Mouse (Mus musculus) limb, embryonic 12.5 days (tissue): ENCODE results near the gene Tbc1d4. TPM values are rescaled to one million over a fixed set of nuclear protein-coding genes. Genes with fewer than 3 reads are reported as not detected.

Experiments used
- ATAC-seq: fragments of 200-750 bp; cut with Nextera tagmentation; 2 replicates; pipeline ENCODE4 v1.8.0; 2017; ENCODE audit warnings: low read depth, moderate TSS enrichment; ENCODE audit not compliant: insufficient number of reproducible peaks, insufficient read depth, low FRiP score, low TSS enrichment
- H3K27ac ChIP-seq: fragments of 300-500 bp; sonication (generic); 2 replicates; pipeline ENCODE4 v1.5.1; 2016; ENCODE audit warnings: mild to moderate bottlenecking, moderate library complexity
- H3K27me3 ChIP-seq: fragments of 300-500 bp; sonication (generic); 2 replicates; pipeline ENCODE4 v1.6.1; 2016; ENCODE audit warnings: mild to moderate bottlenecking, moderate library complexity
- H3K36me3 ChIP-seq: fragments of 300-500 bp; sonication (generic); 2 replicates; pipeline ENCODE4 v1.6.1; 2016; ENCODE audit warnings: mild to moderate bottlenecking, moderate library complexity
- H3K4me1 ChIP-seq: fragments of 300-500 bp; sonication (generic); replicated peaks from 2 replicates; pipeline ENCODE4 v1.6.1; 2016
- H3K4me2 ChIP-seq: fragments of 300-500 bp; sonication (generic); 2 replicates; pipeline ENCODE4 v1.6.1; 2016; ENCODE audit warnings: mild to moderate bottlenecking, moderate library complexity
- H3K4me3 ChIP-seq: fragments of 300-500 bp; sonication (generic); replicated peaks from 2 replicates; pipeline ENCODE4 v1.5.1; 2016; ENCODE audit warnings: mild to moderate bottlenecking
- H3K9ac ChIP-seq: fragments of 300-500 bp; sonication (generic); replicated peaks from 2 replicates; pipeline ENCODE4 v1.6.1; 2016; ENCODE audit warnings: mild to moderate bottlenecking, moderate library complexity
- H3K9me3 ChIP-seq: fragments of 300-500 bp; sonication (generic); 2 replicates; pipeline ENCODE4 v1.6.1; 2016; ENCODE audit warnings: mild to moderate bottlenecking, moderate library complexity
- WGBS: fragments of 180-500 bp; shearing (Covaris S2); methylation state at CpG from one replicate; pipeline ENCODE4 v1.1.7; 2016; 5-methylcytosine and 5-hydroxymethylcytosine counted together
- polyA plus RNA-seq: library from polyadenylated mRNA; unstranded; fragments of >200 nt; fragmentation: Nextera tagmentation; extraction: Ambion mirVana; gene quantifications from 2 replicates; pipeline ENCODE4 v1.2.1, GENCODE M21; 2016

The Tbc1d4 gene
- polyA plus RNA-seq, 1 experiment from 2014 or later, result 10.7 TPM

DNA sequence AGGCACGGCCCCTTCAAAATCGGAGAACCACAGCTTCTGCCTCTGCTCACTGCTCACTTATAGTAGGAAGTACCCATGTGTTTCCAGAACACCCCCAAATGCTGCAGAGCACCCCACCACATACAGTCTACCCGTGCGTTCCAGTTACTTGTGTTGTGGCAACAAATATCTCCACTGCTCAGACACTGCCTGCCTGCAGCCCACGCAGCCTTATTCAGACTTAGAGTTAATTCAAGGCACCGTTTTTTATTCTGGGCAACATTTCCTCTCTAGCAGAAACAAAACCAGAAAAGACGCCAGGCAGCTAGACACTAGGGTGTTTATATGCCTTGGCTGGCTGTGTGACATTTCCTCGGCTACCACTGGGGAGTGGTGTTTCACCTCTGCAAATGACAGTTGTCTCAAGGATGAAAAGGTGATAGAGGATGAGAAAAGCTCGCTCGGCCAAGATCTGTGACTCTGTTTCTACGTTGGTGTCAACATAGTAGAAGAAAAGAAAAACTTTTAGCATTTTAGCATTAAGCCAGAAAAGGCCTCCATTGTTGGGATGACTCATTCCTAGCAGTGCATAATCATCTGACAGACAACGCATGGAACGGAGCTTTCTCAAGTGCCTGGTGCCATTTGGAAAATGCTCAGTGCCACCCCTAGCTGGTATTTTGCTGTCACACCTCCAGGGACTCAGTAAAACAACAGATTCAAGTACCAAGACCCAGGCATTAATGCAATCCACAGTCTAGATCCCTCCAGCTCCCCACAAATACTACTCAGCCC lies 98.3 kb downstream of the Tbc1d4 start:
- Histone ChIP-seq H3K4me3 (no peak overlapping the region), H3K27me3 (0 out of 2 replicates have a peak, but pooled peaks cover 1% of the 10 kb centered on the region), H3K36me3 (no peaks in the 10 kb centered on the region), H3K9ac (no peak overlapping the region), H3K27ac (no peak overlapping the region), H3K9me3 (no peaks in the 10 kb centered on the region), H3K4me2 (no peak overlapping the region), H3K4me1 (peaks cover 8% of the 10 kb centered on the region; the same call in 1 of the 2 replicates)
- ATAC-seq, result no peak
- WGBS, result 79% methylated on average over 13 of the region's 13 CpGs

DNA sequence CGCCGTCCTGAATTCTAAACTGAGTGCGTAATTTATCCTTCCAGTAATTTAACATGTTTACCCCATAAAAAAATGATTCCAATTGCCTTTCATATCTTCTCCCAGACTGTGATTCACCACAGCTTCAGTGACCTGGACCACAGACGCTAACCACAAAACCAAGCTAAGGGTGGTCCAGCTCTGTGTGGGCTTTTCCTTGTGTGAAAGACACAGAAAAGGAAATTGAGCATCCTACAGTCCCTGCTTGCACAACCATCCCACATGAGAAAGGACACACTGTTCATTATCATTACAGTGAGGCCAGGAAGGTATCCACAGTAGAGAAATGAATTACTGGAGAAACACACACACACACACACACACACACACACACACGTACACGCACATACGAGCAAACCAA lies 99.2 kb downstream of the Tbc1d4 start:
- Histone ChIP-seq H3K4me1 (peaks cover 8% of the 10 kb centered on the region; the same call in 1 of the 2 replicates), H3K4me3 (no peak overlapping the region), H3K27me3 (no peaks in the 10 kb centered on the region), H3K9me3 (no peaks in the 10 kb centered on the region), H3K4me2 (no peak overlapping the region), H3K27ac (no peak overlapping the region), H3K36me3 (no peaks in the 10 kb centered on the region), H3K9ac (no peak overlapping the region)
- 85% methylated on average over 7 of the region's 7 CpGs for WGBS
- ATAC-seq, result no peak

DNA sequence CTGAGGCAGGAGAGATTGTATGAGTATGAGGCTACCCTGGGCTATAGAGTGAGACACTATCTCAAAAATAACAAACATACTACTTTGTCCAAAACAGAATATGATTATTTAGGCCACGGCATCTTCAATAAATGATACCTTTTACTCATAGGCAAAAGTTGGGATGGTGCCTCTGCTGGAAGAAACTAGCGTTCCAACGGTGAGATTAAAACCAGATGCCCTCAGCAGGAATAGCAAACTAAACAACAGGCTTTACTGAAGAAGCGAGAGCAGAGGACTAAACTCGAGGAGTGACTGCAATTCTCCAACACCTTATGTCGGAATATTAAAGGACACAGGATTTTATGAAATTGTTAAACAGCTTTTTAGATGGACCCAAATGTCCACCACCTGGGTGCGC lies 101.0 kb downstream of the Tbc1d4 start:
- Histone ChIP-seq H3K9me3 (no peaks in the 10 kb centered on the region), H3K36me3 (no peaks in the 10 kb centered on the region), H3K9ac (no peak overlapping the region), H3K4me3 (no peak overlapping the region), H3K27me3 (no peaks in the 10 kb centered on the region), H3K4me1 (peaks cover 11% of the 10 kb centered on the region), H3K27ac (no peak overlapping the region), H3K4me2 (no peak overlapping the region)
- no peak for ATAC-seq
- WGBS, result 40% methylated on average over 7 of the region's 7 CpGs

DNA sequence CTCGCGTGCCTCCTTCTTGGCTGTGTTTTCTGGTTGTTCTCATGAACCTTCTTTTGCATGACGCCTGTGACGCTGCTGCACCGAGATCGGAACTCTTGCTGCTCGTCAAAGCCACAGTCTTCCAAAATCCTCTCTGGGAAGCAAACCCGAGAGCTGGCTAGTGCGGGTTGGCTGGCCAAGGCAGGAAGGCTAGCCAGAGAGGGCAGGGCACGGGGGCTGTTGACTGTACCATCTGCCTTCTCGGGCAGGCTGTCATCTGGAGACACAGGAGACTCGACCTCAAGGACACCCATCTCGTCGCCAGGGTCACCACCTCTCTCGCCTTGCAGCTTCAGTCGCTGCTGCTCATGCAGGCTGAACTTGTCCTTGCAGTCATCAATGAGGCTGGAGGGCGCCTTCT lies 101.8 kb downstream of the Tbc1d4 start:
- 89% methylated on average over 17 of the region's 17 CpGs for WGBS
- no peak overlapping the region for H3K4me2 ChIP-seq
- no peak overlapping the region for H3K9ac ChIP-seq
- no peak for ATAC-seq
- H3K4me3 ChIP-seq, result no peak overlapping the region
- peaks cover 14% of the 10 kb centered on the region for H3K4me1 ChIP-seq
- H3K36me3 ChIP-seq, result no peaks in the 10 kb centered on the region
- H3K9me3 ChIP-seq, result no peaks in the 10 kb centered on the region
- no peak overlapping the region for H3K27ac ChIP-seq
- no peaks in the 10 kb centered on the region for H3K27me3 ChIP-seq

DNA sequence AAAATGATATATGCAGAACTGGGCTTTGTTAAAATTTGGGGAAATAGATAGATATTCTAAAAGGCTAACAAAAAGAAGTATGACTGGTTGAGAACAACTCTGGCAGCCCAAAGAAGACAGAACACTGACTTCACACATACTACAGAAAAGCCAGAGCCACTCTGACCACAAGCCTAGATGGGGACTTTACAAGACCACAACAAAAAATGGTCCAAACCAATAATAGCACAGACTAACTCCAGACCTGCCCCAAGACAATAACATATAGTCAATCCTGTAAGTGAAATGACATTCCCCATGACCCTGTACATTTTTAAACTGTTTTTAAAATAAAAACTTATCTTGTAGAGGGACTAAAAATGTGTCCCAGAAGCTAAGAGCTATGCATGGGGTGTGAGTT lies 103.2 kb downstream of the Tbc1d4 start:
- no peaks in the 10 kb centered on the region for H3K36me3 ChIP-seq
- no peak overlapping the region for H3K27ac ChIP-seq
- no peak overlapping the region for H3K4me2 ChIP-seq
- no peaks in the 10 kb centered on the region for H3K9me3 ChIP-seq
- H3K9ac ChIP-seq, result no peak overlapping the region
- no peak for ATAC-seq
- no peak overlapping the region for H3K4me3 ChIP-seq
- H3K27me3 ChIP-seq, result no peaks in the 10 kb centered on the region
- H3K4me1 ChIP-seq, result peaks cover 14% of the 10 kb centered on the region

DNA sequence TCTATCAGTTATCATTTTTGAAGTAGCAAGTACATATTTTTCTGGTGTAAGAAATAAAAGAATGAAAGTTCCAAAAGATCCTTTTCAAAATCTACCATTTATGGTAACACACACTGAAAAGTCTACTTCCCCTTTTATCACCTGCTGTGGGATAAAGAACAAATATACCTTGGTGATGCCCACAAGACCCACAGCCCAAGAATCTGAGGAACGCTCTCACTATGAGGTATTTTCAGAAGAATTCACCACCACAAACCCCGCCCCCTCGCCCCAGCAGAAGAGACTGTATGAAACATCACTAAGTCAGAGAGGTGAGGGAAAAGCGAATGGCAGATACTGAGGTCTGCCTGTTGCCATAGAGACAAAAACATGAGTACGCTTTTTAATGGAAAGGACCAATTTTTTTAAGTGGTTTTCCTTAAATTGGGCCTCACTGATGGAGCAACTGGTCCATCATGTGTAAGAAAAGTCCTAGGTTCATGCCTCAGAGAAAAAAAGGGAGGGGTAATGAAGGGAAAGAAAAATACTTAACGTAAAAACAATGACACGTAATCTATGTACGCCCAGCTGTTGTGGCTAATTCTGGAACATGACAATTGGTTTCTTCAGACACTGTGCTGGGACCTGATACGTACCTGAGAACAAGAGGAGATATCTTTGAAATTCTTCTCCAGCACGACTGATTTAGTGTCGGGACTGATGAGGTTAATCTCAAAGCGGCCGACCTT lies 104.4 kb downstream of the Tbc1d4 start:
- no peak for ATAC-seq
- H3K4me1 ChIP-seq, result peaks cover 14% of the 10 kb centered on the region
- H3K27ac ChIP-seq, result no peak overlapping the region
- no peaks in the 10 kb centered on the region for H3K36me3 ChIP-seq
- 89% methylated on average over 13 of the region's 13 CpGs for WGBS
- no peak overlapping the region for H3K4me3 ChIP-seq
- no peaks in the 10 kb centered on the region for H3K27me3 ChIP-seq
- no peak overlapping the region for H3K9ac ChIP-seq
- no peaks in the 10 kb centered on the region for H3K9me3 ChIP-seq
- no peak overlapping the region for H3K4me2 ChIP-seq

DNA sequence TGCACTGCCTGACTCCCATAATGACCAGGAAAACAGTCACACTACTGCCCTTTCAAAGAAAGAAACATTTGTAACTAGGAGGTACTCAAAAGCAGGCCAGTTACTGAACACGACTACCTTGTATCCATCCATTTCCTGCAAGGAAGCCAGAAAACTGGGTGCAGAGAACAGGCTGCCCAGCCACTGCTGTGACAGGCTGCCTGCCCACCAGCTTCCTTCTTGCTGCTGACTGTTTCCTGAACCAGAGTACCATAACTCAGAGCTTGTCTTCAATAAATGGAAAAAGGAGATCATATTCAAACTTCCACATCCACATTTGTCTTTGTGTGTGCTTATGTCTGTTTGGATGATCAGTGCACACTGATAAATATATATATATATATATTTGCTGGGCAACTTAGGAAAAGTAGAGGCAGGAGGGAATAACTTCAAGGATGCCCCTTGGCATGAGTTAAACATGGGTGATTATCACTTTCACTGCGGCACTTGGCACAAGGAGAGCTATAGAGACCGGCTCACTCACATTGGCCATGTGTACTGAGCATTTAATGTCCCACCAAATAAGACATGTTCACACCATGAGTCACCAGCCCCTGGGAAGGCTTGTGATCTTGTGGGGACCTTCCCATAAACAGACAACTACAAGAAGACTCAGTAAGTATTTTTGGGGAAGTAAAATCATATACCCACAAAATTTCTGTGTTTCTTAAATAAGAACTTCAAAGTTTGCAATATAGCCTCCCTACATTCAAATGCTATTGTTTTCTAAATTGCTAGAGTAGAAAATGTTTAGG lies 105.6 kb downstream of the Tbc1d4 start:
- H3K36me3 ChIP-seq, result no peaks in the 10 kb centered on the region
- no peak overlapping the region for H3K4me2 ChIP-seq
- no peak overlapping the region for H3K27ac ChIP-seq
- no peak overlapping the region for H3K9ac ChIP-seq
- 70% methylated on average over 3 of the region's 3 CpGs for WGBS
- no peaks in the 10 kb centered on the region for H3K27me3 ChIP-seq
- H3K9me3 ChIP-seq, result no peaks in the 10 kb centered on the region
- H3K4me3 ChIP-seq, result no peak overlapping the region
- H3K4me1 ChIP-seq, result peaks cover 13% of the 10 kb centered on the region
- ATAC-seq, result no peak

DNA sequence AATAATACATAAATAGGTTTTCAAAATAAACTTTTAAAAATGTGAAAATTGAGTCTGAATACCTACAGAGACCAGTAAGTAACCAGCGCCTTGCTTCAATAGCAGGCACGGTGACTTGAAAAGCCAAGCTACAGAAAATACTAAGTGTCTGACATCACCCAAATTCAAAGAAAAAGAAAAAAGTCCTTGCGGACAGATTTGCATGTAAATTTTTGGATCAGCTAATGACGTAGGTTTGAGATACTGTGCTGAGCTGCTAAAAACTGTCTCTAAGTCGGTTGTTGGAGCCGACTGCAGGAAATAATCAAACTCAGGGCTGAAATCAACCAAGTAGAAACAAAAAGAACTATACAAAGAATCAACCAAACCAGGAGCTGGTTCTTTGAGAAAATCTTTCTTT lies 107.1 kb downstream of the Tbc1d4 start:
- Histone ChIP-seq H3K9ac (no peak overlapping the region), H3K36me3 (no peaks in the 10 kb centered on the region), H3K27ac (no peak overlapping the region), H3K4me2 (no peak overlapping the region), H3K4me3 (no peak overlapping the region), H3K9me3 (no peaks in the 10 kb centered on the region), H3K27me3 (no peaks in the 10 kb centered on the region), H3K4me1 (peaks cover 6% of the 10 kb centered on the region)
- 88% methylated on average over 6 of the region's 6 CpGs for WGBS
- no peak for ATAC-seq

DNA sequence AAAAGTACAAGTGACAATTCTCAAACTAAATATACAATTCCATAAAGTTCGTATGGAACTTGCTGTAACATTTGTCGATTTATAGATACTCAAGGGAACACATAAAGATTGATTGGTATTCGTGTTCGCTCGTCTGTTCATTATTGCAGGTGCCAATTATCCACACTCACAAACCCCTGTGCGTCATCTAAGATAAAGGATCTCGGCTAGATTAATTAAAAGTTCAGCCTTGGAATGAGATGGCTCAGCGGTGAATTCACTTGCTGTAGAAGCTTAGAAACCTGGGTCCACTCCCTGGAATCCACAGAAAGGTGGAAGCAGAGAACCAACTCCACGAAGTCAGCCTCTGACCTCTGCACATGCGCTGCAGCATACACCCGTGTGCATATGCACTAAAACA lies 107.5 kb downstream of the Tbc1d4 start:
- H3K9ac ChIP-seq, result no peak overlapping the region
- no peak for ATAC-seq
- H3K36me3 ChIP-seq, result no peaks in the 10 kb centered on the region
- H3K9me3 ChIP-seq, result no peaks in the 10 kb centered on the region
- H3K4me2 ChIP-seq, result no peak overlapping the region
- no peak overlapping the region for H3K27ac ChIP-seq
- peaks cover 6% of the 10 kb centered on the region for H3K4me1 ChIP-seq
- no peak overlapping the region for H3K4me3 ChIP-seq
- H3K27me3 ChIP-seq, result no peaks in the 10 kb centered on the region
- 76% methylated on average over 11 of the region's 11 CpGs for WGBS

DNA sequence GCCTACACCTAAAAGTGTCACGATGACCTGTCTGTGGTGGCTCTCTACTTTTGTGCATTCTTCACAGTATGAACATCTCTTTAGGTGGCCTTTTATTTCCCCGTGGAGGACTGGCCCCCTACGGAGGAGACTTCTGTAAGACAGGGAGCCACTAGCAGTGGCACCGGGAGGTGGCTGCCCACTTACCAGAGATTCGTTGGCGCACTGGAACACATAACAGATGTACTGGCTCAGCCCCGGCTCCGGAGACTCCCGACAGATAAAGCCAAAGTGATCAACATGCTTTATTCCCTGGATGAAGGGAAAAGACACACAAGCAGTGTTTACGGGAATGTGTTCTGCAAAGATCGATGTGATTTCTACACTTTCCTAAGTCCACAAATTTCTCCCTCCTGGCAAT lies 108.2 kb downstream of the Tbc1d4 start:
- Histone ChIP-seq H3K27me3 (no peaks in the 10 kb centered on the region), H3K27ac (no peak overlapping the region), H3K4me3 (no peak overlapping the region), H3K9me3 (no peaks in the 10 kb centered on the region), H3K4me2 (no peak overlapping the region), H3K4me1 (peaks cover 6% of the 10 kb centered on the region), H3K9ac (no peak overlapping the region), H3K36me3 (no peaks in the 10 kb centered on the region)
- no peak for ATAC-seq
- 76% methylated on average over 11 of the region's 11 CpGs for WGBS

DNA sequence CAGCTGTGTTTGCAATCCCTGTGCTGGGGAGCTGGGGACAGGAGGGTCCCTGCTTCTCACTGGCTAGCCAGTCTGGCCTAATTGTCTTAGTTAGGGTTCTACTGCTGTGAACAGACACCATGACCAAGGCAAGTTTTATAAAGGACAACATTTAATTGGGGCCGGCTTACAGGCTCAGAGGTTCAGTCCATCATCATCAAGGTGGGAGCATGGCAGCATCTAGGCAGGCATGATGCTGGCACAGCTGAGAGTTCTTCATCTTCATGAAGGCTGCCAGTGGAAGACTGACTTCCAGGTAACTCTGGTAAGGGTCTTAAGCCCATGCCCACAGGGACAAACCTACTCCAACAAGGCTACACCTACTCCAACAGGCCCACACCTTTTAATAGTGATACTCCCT lies 109.2 kb downstream of the Tbc1d4 start:
- ATAC-seq, result no peak

More for the DNA sequence above, 109.2 kb downstream of the Tbc1d4 start:
- 94% methylated on average over 1 of the region's 1 CpGs for WGBS
- H3K9me3 ChIP-seq, result no peaks in the 10 kb centered on the region
- H3K4me1 ChIP-seq, result peaks cover 6% of the 10 kb centered on the region
- no peaks in the 10 kb centered on the region for H3K36me3 ChIP-seq
- H3K9ac ChIP-seq, result no peak overlapping the region
- H3K27me3 ChIP-seq, result no peaks in the 10 kb centered on the region
- no peak overlapping the region for H3K4me3 ChIP-seq
- H3K27ac ChIP-seq, result no peak overlapping the region
- no peak overlapping the region for H3K4me2 ChIP-seq
